Mouse (Mus musculus): ENCODE measurements around the gene Gpr83.

- TF ChIP-seq POLR2A (IDR thresholded peaks at IDR 0.05; ENCODE audit: insufficient read depth, low read depth, low read length) (no peak), CTCF (IDR thresholded peaks at IDR 0.05) (no peak), EP300 (IDR thresholded peaks at IDR 0.05; ENCODE audit: insufficient read depth, low read depth, low read length) (no peak)
These were observed 10.8 kb downstream of the Gpr83 start for GRCm38 (mm10) chr9:14870802-14871201.

Measured in heart, adult 2 months (tissue).